Mouse (Mus musculus): Measurements from ENCODE around the gene Tpp1. TPM values are rescaled to one million over a fixed set of nuclear protein-coding genes. Genes with fewer than 3 reads are reported as not detected.
A peak's percentile ranks its signal among the peaks of the same experiment; 100 is the strongest.

Gene Tpp1
- polyA plus RNA-seq, 2 experiments: 34.1 to 55.2 TPM

DNA sequence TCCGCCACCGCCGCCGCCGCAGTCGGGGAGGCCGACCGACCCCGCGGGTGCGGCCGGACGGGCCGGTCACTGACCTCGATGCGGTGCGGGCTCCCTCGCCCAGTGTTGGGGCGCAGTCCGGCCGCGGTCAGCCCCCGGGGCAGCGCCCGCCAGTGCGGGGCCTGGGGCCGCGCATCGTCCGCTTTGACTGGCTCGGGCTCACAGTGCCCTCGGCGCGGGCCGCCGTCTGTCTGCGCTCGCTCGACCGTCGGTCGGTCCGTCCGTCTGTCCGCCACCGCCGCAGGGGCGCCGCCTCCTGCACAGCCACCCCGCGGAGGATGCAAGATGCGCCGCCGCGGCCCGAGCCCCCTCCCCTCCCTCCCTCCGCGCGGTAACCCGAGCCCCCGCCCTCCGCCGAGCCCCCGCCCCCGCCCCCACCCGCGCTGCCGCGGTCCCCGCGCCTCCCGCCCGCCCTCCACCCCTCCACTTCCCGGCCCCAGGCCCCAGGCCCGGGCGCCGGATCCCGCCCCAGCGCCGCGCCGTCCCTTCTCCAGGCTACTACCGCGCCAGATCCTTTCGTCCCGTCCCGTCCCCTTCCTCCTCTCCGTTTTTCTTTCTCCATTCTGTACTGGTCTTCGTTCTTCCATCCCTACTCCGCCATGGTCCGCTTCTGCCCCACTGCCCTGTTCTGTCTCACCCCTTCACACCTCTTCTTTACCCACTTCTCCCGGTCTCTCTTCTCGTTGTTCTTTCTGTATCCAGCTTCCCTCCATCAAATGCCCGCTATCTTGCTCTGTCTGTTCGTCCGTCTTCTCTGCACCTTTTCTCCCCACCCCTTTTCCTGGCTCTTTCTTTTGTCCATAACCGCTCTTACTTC lies 35.5 kb upstream of the Tpp1 start, which contains the start of gene Dchs1:
Gene Dchs1 (minus strand): TSS at position 370 of the 856 bp plus-strand sequence.
- H3K4me3 ChIP-seq (ENCODE audit: insufficient read depth in 1 of 2, low read depth in 2 of 2, low read length in 2 of 2): peak within 1 kb of the TSS; percentile 38 to 57
- H3K9ac ChIP-seq (replicated peaks): no peak within 1 kb of the TSS
- H3K36me3 ChIP-seq (replicated peaks; ENCODE audit: control insufficient read depth, insufficient read depth, low read depth): no peaks in the 10 kb centered on the region
- no peaks in the 10 kb centered on the region for H3K4me1 ChIP-seq (replicated peaks; ENCODE audit: control insufficient read depth in 2 of 2, insufficient read depth in 2 of 2, low read length in 1 of 2)
- peaks cover 49% of the 10 kb centered on the region for H3K27me3 ChIP-seq (ENCODE audit: control insufficient read depth, insufficient read depth, low read length)
- no peak within 1 kb of the TSS for H3K27ac ChIP-seq
- 2% methylated on average over 78 of the region's 97 CpGs for WGBS (ENCODE audit: insufficient replicate concordance)
- DNase-seq (ENCODE audit: low read depth in 3 of 3, low spot score in 3 of 3) (no peak), ATAC-seq (ENCODE audit: insufficient read depth) (no peak)
- no peaks in the 10 kb centered on the region for H3K9me3 ChIP-seq (ENCODE audit: control insufficient read depth, low read length)
- H3K4me2 ChIP-seq (ENCODE audit: low read depth): peak within 1 kb of the TSS; percentile 43
- TF ChIP-seq CTCF (IDR thresholded peaks at IDR 0.05; ENCODE audit: low read depth) (no peak), EP300 (IDR thresholded peaks at IDR 0.05; ENCODE audit: low read depth) (no peak)

GRCm38 (mm10) chr7:105786506-105787284 lies 34.7 kb upstream of the Tpp1 start:
- Histone ChIP-seq H3K4me1 (replicated peaks; ENCODE audit: control insufficient read depth in 2 of 2, insufficient read depth in 2 of 2, low read length in 1 of 2) (no peaks in the 10 kb centered on the region), H3K36me3 (replicated peaks; ENCODE audit: control insufficient read depth, insufficient read depth, low read depth) (no peaks in the 10 kb centered on the region), H3K4me3 (ENCODE audit: insufficient read depth in 1 of 2, low read depth in 2 of 2, low read length in 2 of 2) (peak overlapping the region; percentile 37 to 38), H3K9me3 (ENCODE audit: control insufficient read depth, low read length) (no peaks in the 10 kb centered on the region), H3K4me2 (ENCODE audit: low read depth) (peak overlapping the region; percentile 43), H3K27ac (no peak overlapping the region), H3K27me3 (ENCODE audit: control insufficient read depth, insufficient read depth, low read length) (peaks cover 49% of the 10 kb centered on the region), H3K9ac (replicated peaks) (no peak overlapping the region)
- ATAC-seq (ENCODE audit: insufficient read depth) (0 out of 2 replicates have a peak, but pooled peaks have one; percentile 22), DNase-seq (ENCODE audit: low read depth in 3 of 3, low spot score in 3 of 3) (no peak)
- WGBS (ENCODE audit: insufficient replicate concordance): 19% methylated on average over 20 of the region's 20 CpGs
- TF ChIP-seq CTCF (IDR thresholded peaks at IDR 0.05; ENCODE audit: low read depth) (no peak), EP300 (IDR thresholded peaks at IDR 0.05; ENCODE audit: low read depth) (no peak)

DNA sequence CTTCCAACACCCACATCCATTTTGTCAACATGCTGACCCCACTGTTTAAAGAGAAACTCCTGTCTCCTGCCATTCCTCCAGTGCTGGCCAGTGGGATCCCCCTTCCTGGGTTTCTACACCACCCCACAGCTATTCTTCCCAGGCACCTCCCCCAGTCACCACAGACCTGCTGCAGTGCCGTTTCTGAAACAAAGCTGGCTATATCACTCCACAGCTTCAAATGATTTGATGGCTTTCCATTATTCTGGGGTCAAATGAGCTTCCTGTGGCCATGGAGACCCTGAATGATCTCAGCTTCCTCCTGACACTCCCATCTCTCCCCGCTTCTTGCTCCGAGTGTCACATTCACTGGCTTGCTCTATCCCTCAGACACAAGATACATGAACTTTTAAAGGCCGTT lies 32.5 kb upstream of the Tpp1 start:
- H3K4me3 ChIP-seq (ENCODE audit: insufficient read depth in 1 of 2, low read depth in 2 of 2, low read length in 2 of 2): no peak overlapping the region
- no peak for ATAC-seq (ENCODE audit: insufficient read depth)
- TF ChIP-seq EP300 (IDR thresholded peaks at IDR 0.05; ENCODE audit: low read depth) (no peak), CTCF (IDR thresholded peaks at IDR 0.05; ENCODE audit: low read depth) (no peak)
- no peak overlapping the region for H3K4me2 ChIP-seq (ENCODE audit: low read depth)
- no peak overlapping the region for H3K27ac ChIP-seq
- peaks cover 45% of the 10 kb centered on the region for H3K27me3 ChIP-seq (ENCODE audit: control insufficient read depth, insufficient read depth, low read length)
- WGBS (ENCODE audit: insufficient replicate concordance): 19% methylated on average over 4 of the region's 4 CpGs
- H3K36me3 ChIP-seq (replicated peaks; ENCODE audit: control insufficient read depth, insufficient read depth, low read depth): no peaks in the 10 kb centered on the region
- no peaks in the 10 kb centered on the region for H3K4me1 ChIP-seq (replicated peaks; ENCODE audit: control insufficient read depth in 2 of 2, insufficient read depth in 2 of 2, low read length in 1 of 2)
- no peak overlapping the region for H3K9ac ChIP-seq (replicated peaks)
- H3K9me3 ChIP-seq (ENCODE audit: control insufficient read depth, low read length): no peaks in the 10 kb centered on the region
- no peak for DNase-seq (ENCODE audit: low read depth in 3 of 3, low spot score in 3 of 3)

DNA sequence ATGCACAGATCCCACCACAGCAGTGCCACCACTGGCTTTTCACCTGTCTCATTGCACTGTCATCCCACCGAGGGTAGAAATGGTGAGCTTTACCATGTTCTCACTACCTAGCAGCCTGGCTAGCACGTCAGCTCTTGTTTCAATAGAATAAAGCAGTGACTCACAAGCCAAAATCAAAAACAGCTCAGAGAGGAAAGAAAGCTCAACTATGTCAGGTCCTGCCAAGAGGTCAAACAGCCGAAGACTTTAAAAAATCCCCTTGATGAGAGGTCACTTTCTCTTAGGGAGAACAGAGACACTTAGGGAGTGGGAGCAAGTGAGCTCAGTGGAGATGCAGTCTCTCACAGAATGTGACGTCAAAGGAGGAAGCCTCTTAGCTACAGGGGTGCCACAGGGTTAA lies 31.8 kb upstream of the Tpp1 start:
- DNase-seq (ENCODE audit: low read depth in 3 of 3, low spot score in 3 of 3): no peak
- H3K9me3 ChIP-seq (ENCODE audit: control insufficient read depth, low read length): no peaks in the 10 kb centered on the region
- H3K27me3 ChIP-seq (ENCODE audit: control insufficient read depth, insufficient read depth, low read length): peaks cover 38% of the 10 kb centered on the region
- H3K4me3 ChIP-seq (ENCODE audit: insufficient read depth in 1 of 2, low read depth in 2 of 2, low read length in 2 of 2): no peak overlapping the region
- 32% methylated on average over 4 of the region's 4 CpGs for WGBS (ENCODE audit: insufficient replicate concordance)
- no peak overlapping the region for H3K27ac ChIP-seq
- no peaks in the 10 kb centered on the region for H3K4me1 ChIP-seq (replicated peaks; ENCODE audit: control insufficient read depth in 2 of 2, insufficient read depth in 2 of 2, low read length in 1 of 2)
- TF ChIP-seq EP300 (IDR thresholded peaks at IDR 0.05; ENCODE audit: low read depth) (no peak), CTCF (IDR thresholded peaks at IDR 0.05; ENCODE audit: low read depth) (no peak)
- no peak for ATAC-seq (ENCODE audit: insufficient read depth)
- no peak overlapping the region for H3K9ac ChIP-seq (replicated peaks)
- no peaks in the 10 kb centered on the region for H3K36me3 ChIP-seq (replicated peaks; ENCODE audit: control insufficient read depth, insufficient read depth, low read depth)
- no peak overlapping the region for H3K4me2 ChIP-seq (ENCODE audit: low read depth)
